Mouse (Mus musculus) cortical plate, adult 2 months (tissue): ENCODE data around the gene Tcl1b4.

Experiments
- CTCF ChIP-seq: fragments of 200-500 bp; IDR thresholded peaks from 2 replicates; pipeline ENCODE4 v1.5.1; 2011; ENCODE audit warnings: mild to moderate bottlenecking, control low read depth, low read length; ENCODE audit not compliant: insufficient read depth; ENCODE audit errors: extremely low read depth
- POLR2A ChIP-seq: fragments of 200-500 bp; IDR thresholded peaks from 2 replicates; pipeline ENCODE4 v1.6.1; 2011; ENCODE audit warnings: mild to moderate bottlenecking, low read length, control low read depth; ENCODE audit not compliant: insufficient read depth; ENCODE audit errors: extremely low read depth

DNA sequence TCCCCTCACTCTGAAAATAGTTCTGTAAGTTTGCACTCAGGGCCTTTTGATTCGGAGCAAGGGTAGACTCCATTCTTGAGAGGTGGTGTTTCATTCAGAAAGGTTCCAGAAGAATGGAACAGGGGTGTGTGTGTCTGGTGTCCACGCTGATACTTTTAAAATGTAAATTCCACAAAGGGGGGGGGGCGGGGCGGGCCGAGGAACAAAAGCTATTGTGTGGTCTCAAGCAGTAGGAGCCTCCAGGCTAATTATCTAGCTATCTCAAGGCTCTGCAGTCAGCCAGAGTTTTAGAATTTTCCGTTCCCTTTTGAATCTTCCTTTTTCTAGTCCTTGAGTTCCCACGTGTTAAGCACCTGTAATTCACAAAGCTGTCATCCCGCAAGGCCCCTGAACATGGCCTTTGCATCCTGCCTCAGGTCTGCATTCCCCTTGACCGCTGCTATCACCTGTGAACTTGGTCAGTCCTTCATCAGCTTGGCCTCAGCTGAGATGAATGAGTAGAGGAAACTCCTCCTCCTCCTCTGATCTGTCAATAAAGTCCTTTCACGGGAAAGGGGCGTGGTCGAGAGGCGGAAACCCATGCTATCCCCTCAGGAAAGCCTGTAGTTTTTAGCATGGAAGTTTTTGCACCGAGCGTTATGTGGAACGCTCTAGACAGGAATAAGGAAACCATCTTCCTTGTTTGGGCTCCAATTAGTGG is 23.0 kb downstream of the Tcl1b4 start:
- no peak for TF ChIP-seq CTCF
- no peak for TF ChIP-seq POLR2A
